Mouse (Mus musculus) kidney, embryonic 16.5 days (tissue): ENCODE measurements around the gene Lgals3bp. TPM values are rescaled to one million over a fixed set of nuclear protein-coding genes. Genes with fewer than 3 reads are reported as not detected.

Source experiments
- ATAC-seq: fragments of 200-750 bp; cut with Nextera tagmentation; 2 replicates; pipeline ENCODE4 v1.8.0; 2017; ENCODE audit warnings: moderate TSS enrichment; ENCODE audit not compliant: low FRiP score, low TSS enrichment
- H3K27ac ChIP-seq: fragments of 300-500 bp; sonication (generic); 2 replicates; pipeline ENCODE4 v1.5.1; 2014; ENCODE audit warnings: low read length
- H3K27me3 ChIP-seq: fragments of 300-500 bp; sonication (generic); 2 replicates; pipeline ENCODE4 v1.6.1; 2014; ENCODE audit warnings: low read length, control low read depth, mixed read lengths; ENCODE audit not compliant: insufficient read depth
- H3K36me3 ChIP-seq: fragments of 300-500 bp; sonication (generic); 2 replicates; pipeline ENCODE4 v1.6.1; 2014; ENCODE audit warnings: low read length, control low read depth, mixed read lengths; ENCODE audit not compliant: insufficient read depth
- H3K4me1 ChIP-seq: fragments of 300-500 bp; sonication (generic); 2 replicates; pipeline ENCODE4 v1.6.1; 2014; ENCODE audit warnings: low read length, control low read depth, mixed read lengths; ENCODE audit not compliant: insufficient read depth
- H3K4me2 ChIP-seq: fragments of 300-500 bp; sonication (generic); replicated peaks from 2 replicates; pipeline ENCODE4 v1.6.1; 2014; ENCODE audit warnings: low read depth, low read length
- H3K4me3 ChIP-seq: fragments of 300-500 bp; sonication (generic); 2 replicates; pipeline ENCODE4 v1.5.1; 2014; ENCODE audit warnings: mild to moderate bottlenecking, low read length
- H3K9ac ChIP-seq: fragments of 300-500 bp; sonication (generic); replicated peaks from 2 replicates; pipeline ENCODE4 v1.6.1; 2014; ENCODE audit warnings: low read length
- H3K9me3 ChIP-seq: fragments of 300-500 bp; sonication (generic); 2 replicates; pipeline ENCODE4 v1.6.1; 2016; ENCODE audit warnings: low read length, control low read depth
- WGBS: fragments of 180-500 bp; shearing (Covaris S2); extraction: QIAGEN DNeasy Blood & Tissue Kit; methylation state at CpG from one replicate; pipeline ENCODE4 v1.1.7; 2014; 5-methylcytosine and 5-hydroxymethylcytosine counted together
- polyA plus RNA-seq: library from polyadenylated mRNA; unstranded; fragments of >200 nt; fragmentation: Nextera tagmentation; extraction: Ambion mirVana; gene quantifications from 2 replicates; pipeline ENCODE4 v1.2.1, GENCODE M21; 2015

Lgals3bp gene
- polyA plus RNA-seq, 1 experiment from 2014 or later, result 14.9 TPM

DNA sequence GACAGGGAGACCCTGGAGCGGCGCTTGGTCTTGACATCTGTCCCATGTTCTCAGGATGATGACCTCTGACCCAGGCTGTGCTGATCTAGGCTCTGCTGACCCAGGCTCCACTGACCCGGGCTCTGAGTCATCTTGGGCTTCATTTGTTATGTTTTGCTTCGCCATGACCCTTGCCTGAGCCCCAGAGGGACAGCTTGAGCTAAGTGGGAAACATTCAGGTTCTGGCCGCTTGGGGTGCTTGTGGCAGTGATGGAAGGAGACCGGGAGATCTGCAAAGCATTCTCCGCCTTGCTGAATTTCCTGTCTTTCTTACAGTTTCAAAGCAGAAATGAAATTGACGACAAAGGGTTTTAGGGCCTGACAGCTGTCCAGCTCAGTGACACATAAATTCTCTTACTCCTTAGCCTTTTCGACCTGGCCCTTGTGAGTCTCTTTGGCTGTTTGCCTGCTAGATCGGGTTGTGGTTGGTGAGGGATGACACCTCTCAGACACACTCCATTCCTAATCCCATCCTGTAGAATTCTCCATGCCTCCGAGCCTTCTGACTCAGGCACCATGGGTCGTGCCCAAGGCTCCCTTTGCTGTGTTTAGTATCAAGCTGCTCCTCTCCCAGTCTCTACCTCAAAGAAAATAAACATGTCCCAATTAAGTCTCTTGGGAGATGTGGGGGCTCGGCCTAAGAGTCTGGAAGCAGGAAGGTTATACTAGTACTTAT, 22.9 kb upstream of the Lgals3bp start:
- Histone ChIP-seq H3K27me3 (no peaks in the 10 kb centered on the region), H3K4me2 (no peak overlapping the region), H3K9ac (no peak overlapping the region), H3K36me3 (no peaks in the 10 kb centered on the region), H3K9me3 (no peaks in the 10 kb centered on the region), H3K4me1 (peaks cover 30% of the 10 kb centered on the region), H3K27ac (0 out of 2 replicates have a peak overlapping the region, but pooled peaks have one; percentile 1), H3K4me3 (no peak overlapping the region)
- WGBS, result 36% methylated on average over 13 of the region's 13 CpGs
- ATAC-seq, result no peak

DNA sequence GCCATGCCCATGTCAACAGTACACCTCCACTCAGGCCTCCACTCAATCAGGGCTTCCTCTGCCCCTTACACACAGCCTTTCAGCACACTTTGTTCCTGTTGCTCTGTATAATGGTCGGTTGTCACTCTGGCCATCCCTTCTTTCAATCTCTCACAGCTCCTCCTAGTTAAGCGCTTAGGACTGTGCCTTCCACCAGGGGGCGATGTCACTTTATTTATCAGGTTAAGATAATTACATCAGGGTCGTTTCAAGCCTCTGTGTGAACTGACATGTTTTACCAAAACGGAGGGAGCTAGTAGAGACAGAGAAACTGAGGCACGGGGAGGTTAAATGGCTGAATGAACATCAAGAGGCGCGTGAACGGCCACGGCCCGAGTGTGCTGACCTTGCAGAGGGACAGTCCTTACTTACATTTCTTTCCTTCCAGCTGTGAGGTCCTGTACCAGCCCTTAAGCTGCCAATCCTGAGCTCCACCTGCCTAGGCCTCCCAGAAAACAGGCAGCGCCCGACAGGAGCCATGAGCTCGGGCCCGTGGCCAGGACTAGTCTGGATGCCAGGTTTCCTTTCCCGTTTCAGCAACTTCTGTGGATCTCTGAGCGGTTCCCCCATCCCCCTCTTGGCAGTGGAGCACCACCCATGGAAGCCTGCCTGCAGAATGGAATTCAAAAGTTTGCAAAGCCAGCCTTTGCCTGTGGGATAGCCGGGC, 21.5 kb upstream of the Lgals3bp start:
- ATAC-seq, result no peak
- peaks cover 22% of the 10 kb centered on the region for H3K4me1 ChIP-seq
- H3K4me3 ChIP-seq, result 0 out of 2 replicates have a peak overlapping the region, but pooled peaks have one; percentile 3
- H3K36me3 ChIP-seq, result no peaks in the 10 kb centered on the region
- WGBS, result 6% methylated on average over 18 of the region's 18 CpGs
- peak overlapping the region; percentile 44; the same call in 1 of the 2 replicates for H3K9ac ChIP-seq
- no peak overlapping the region for H3K27ac ChIP-seq
- peak overlapping the region; percentile 44 for H3K4me2 ChIP-seq
- no peaks in the 10 kb centered on the region for H3K27me3 ChIP-seq
- H3K9me3 ChIP-seq, result no peaks in the 10 kb centered on the region

DNA sequence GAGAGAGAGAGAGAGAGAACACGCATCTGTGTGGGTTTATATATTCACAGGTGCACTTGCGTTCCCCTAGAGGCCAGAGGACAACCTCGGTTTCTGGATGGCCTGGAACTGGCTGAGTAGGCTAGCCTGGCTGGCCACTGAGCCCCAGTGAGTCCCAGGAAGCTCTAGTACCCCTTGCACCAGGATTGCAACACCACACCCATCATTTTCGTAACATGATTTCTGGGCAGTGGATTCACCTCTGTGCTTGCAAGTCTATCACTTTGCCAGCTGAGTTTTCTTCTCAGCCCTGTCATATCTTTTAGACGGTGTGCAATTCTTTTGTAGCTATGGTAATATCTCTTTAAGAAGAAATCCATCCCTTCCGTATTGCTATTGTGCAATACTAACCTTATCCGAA, 18.4 kb upstream of the Lgals3bp start:
- H3K27me3 ChIP-seq, result no peaks in the 10 kb centered on the region
- no peak overlapping the region for H3K9ac ChIP-seq
- H3K27ac ChIP-seq, result no peak overlapping the region
- peaks cover 10% of the 10 kb centered on the region for H3K36me3 ChIP-seq
- WGBS, result 70% methylated on average over 7 of the region's 7 CpGs
- no peak overlapping the region for H3K4me3 ChIP-seq
- no peak overlapping the region for H3K4me2 ChIP-seq
- H3K4me1 ChIP-seq, result peaks cover 35% of the 10 kb centered on the region
- no peak for ATAC-seq
- H3K9me3 ChIP-seq, result no peaks in the 10 kb centered on the region

DNA sequence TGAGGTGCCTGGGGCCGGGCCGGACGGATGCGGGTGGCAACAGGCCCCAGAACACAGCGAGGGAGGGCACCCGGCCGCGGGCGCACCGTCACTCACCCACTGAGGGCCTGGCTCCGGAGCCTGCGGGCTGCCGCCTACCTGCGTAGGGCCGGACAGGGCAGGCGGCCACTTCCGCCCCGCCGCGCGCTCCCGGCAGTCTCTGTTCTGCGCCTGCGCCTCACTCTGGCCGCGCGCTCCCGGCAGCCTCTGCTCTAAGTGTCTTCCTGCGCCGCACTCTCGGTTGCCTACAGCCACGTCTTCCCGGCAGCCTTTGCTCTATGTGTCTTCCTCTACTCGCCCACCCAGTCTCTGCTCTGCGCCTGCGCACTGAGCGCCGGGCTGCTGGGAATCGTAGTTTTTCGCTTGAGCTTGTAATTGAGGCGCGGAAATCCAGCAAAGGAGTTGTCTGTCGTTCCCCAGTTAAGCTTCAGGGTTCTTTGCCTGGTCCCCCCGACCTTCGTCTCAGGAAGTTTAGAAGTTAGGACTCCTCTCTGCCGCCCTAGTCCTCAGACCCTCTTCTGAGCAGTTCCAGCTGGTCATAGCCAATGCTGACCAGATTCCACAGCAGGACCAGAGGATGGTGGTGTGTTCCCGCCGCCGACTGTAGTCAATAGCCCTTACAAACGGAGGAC, 17.1 kb upstream of the Lgals3bp start, which contains the start of gene Cant1:
TSS of gene Cant1 (minus strand) at position 253 of the 671 bp plus-strand sequence.
- peak within 1 kb of the TSS; percentile 85 for H3K4me2 ChIP-seq
- 0% methylated on average over 47 of the region's 50 CpGs for WGBS
- H3K9ac ChIP-seq, result peak within 1 kb of the TSS; percentile 95
- peak within 1 kb of the TSS; percentile 94 for H3K4me3 ChIP-seq
- H3K4me1 ChIP-seq, result peaks cover 40% of the 10 kb centered on the region
- peak; percentile 96 for ATAC-seq
- peak within 1 kb of the TSS; percentile 75 for H3K27ac ChIP-seq
- no peaks in the 10 kb centered on the region for H3K27me3 ChIP-seq
- H3K9me3 ChIP-seq, result no peaks in the 10 kb centered on the region
- peaks cover 19% of the 10 kb centered on the region for H3K36me3 ChIP-seq

DNA sequence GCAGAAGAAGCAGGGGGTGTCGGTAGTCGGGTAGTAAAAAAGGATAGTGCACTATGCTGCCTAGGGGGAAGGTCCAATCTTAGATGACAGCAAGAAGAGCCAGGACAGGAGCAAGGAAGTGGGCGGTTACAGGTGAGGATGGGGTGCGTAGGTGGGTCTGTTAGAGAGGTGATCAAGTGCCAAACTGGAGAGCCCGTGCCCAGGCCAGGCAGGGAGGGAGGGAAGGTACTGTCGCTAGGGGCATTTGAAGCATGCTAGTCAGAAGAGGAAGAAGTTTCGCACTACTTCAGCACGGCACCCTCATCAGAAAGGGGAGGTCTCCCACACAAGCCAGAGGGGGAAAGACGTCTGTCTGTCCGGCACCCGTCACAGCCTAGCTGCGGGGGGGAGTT, 16.5 kb upstream of the Lgals3bp start:
- H3K4me1 ChIP-seq, result peaks cover 40% of the 10 kb centered on the region
- no peaks in the 10 kb centered on the region for H3K27me3 ChIP-seq
- H3K36me3 ChIP-seq, result peaks cover 20% of the 10 kb centered on the region
- H3K4me2 ChIP-seq, result peak overlapping the region; percentile 85
- no peaks in the 10 kb centered on the region for H3K9me3 ChIP-seq
- 2% methylated on average over 12 of the region's 12 CpGs for WGBS
- H3K4me3 ChIP-seq, result peak overlapping the region; percentile 94
- peak overlapping the region; percentile 95 for H3K9ac ChIP-seq
- peak overlapping the region; percentile 75 for H3K27ac ChIP-seq
- ATAC-seq, result peak; percentile 37

DNA sequence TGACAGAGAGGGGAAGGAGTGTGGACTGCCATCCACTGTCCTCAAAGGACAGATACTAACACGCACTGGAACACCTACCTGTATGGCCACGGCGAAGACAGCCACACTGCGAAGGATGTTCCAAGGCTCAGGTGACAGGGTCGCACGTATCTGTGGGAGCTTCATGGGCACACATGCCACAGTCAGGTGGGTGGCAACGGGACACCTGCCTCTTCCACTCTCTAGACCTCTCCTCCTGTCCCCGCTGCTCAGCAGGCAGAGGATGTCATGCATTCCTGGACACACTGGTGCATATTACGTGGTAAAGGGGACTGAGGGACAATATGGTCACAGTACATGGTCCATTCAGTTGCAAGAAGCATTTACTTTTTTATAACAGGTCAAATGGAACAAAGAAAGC, 15.6 kb upstream of the Lgals3bp start:
- no peak for ATAC-seq
- H3K4me1 ChIP-seq, result peaks cover 47% of the 10 kb centered on the region
- H3K27ac ChIP-seq, result no peak overlapping the region
- 90% methylated on average over 9 of the region's 9 CpGs for WGBS
- no peaks in the 10 kb centered on the region for H3K27me3 ChIP-seq
- peak overlapping the region; percentile 95 for H3K9ac ChIP-seq
- H3K4me2 ChIP-seq, result peak overlapping the region; percentile 85
- peaks cover 27% of the 10 kb centered on the region for H3K36me3 ChIP-seq
- no peaks in the 10 kb centered on the region for H3K9me3 ChIP-seq
- H3K4me3 ChIP-seq, result peak overlapping the region; percentile 94; the same call in 1 of the 2 replicates

DNA sequence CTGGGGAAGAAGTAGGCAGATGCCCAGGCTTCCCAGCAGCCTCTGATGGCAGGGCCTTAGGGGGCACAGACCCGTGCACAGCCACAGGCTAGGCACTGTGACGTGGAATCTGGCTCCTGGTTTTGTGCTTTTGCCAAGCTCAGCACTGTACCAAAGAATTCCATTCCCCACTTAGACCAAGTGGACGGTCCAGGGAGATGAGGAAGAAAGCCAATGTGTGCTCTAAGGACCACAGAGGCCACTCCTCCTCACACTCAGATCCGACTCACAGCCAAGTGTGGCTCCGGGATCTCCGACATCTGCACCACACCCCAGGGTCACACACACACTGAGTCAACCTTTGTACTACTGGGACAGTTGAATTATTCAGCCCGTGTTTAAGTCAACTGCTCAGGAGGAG, 14.2 kb upstream of the Lgals3bp start:
- Histone ChIP-seq H3K27ac (no peak overlapping the region), H3K27me3 (no peaks in the 10 kb centered on the region), H3K4me3 (no peak overlapping the region), H3K4me2 (no peak overlapping the region), H3K9ac (no peak overlapping the region; the same call in 1 of the 2 replicates), H3K36me3 (peaks cover 27% of the 10 kb centered on the region), H3K4me1 (peaks cover 61% of the 10 kb centered on the region), H3K9me3 (no peaks in the 10 kb centered on the region)
- no peak for ATAC-seq
- WGBS, result 82% methylated on average over 7 of the region's 7 CpGs

DNA sequence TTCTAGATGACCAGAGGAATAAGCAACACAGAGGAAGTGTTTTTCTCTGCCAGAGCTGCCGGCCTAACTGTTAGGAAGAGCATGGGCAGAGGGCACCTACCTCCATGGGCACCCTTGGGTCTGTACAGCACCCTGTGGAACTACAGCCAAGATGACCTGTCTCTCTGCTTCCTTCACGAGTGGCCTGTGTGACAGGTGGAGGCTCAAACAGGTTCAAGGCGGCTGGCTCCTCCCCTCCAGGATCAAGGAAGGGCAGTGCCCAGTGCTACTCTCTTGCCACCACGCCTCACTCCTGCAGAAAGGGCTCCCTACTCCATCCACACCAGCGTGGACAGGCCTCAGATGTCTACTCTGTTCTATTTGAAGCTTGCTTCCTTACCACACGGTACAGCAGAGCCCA, 13.7 kb upstream of the Lgals3bp start:
- Histone ChIP-seq H3K4me3 (no peak overlapping the region), H3K4me2 (no peak overlapping the region), H3K9me3 (no peaks in the 10 kb centered on the region), H3K9ac (no peak overlapping the region), H3K36me3 (peaks cover 32% of the 10 kb centered on the region), H3K27me3 (no peaks in the 10 kb centered on the region), H3K4me1 (peaks cover 65% of the 10 kb centered on the region), H3K27ac (no peak overlapping the region)
- no peak for ATAC-seq
- WGBS, result 90% methylated on average over 6 of the region's 6 CpGs

DNA sequence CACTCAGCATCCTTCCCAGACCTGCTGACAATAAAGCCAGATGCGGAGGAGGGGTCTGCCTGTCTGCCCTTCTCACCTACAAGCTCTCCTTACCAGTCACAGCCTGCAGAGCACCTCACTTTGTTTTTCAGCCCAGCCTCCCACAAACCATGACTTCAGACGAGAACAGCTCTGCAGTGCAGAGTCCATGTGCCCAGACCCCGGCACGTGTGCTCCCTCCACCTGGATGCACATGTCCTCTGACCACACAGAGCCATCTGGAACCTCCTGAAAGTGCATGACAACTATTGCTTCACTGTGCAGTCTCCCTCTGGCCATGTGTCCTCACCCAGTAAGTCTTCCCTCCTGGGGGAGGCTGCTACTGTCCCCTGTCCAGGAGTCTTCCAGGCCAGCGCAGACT, 12.4 kb upstream of the Lgals3bp start:
- peaks cover 36% of the 10 kb centered on the region for H3K36me3 ChIP-seq
- ATAC-seq, result no peak
- peaks cover 65% of the 10 kb centered on the region for H3K4me1 ChIP-seq
- no peaks in the 10 kb centered on the region for H3K9me3 ChIP-seq
- H3K4me2 ChIP-seq, result no peak overlapping the region
- H3K4me3 ChIP-seq, result no peak overlapping the region
- H3K27me3 ChIP-seq, result no peaks in the 10 kb centered on the region
- H3K9ac ChIP-seq, result no peak overlapping the region
- WGBS, result 75% methylated on average over 5 of the region's 5 CpGs
- no peak overlapping the region for H3K27ac ChIP-seq
